Mouse (Mus musculus) bone marrow, adult 2 months (tissue): Measurements from ENCODE around the gene Fam208b.

ENCODE experiments used
- CTCF ChIP-seq: fragments of 200-500 bp; IDR thresholded peaks from 2 replicates; pipeline ENCODE4 v1.5.1; 2011; ENCODE audit warnings: low read length, control low read depth; ENCODE audit not compliant: control insufficient read depth, insufficient read depth
- POLR2A ChIP-seq: fragments of 200-500 bp; IDR thresholded peaks from 2 replicates; pipeline ENCODE4 v1.6.1; 2011; ENCODE audit warnings: low read depth, mild to moderate bottlenecking, control low read depth, low read length, borderline replicate concordance; ENCODE audit not compliant: control insufficient read depth

DNA sequence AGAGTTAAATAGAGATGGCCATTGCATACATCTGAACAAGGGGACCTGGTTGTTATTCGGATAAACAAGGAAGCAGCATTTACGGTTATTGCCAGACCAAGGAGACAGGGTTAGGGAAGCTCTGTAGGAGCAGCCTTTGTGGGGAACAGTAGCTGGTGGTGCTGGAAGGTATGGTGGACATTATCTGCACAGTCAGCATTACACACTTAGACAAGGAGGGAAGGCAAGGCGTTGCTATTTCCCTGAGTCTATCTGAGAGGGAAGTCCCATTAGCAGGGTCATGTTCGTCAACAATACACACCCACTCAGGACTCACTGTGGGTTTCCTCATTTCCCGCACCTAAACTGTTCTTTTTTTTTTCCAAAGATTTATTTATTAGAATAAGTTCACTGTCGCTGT, 63.1 kb downstream of the Fam208b start:
- no peak for TF ChIP-seq CTCF
- TF ChIP-seq POLR2A: no peak
